Mouse (Mus musculus): ENCODE data around the gene Gpr83. TPM values are rescaled to one million over a fixed set of nuclear protein-coding genes. Genes with fewer than 3 reads are reported as not detected.

The Gpr83 gene
- polyA plus RNA-seq, 1 experiment: not detected

DNA sequence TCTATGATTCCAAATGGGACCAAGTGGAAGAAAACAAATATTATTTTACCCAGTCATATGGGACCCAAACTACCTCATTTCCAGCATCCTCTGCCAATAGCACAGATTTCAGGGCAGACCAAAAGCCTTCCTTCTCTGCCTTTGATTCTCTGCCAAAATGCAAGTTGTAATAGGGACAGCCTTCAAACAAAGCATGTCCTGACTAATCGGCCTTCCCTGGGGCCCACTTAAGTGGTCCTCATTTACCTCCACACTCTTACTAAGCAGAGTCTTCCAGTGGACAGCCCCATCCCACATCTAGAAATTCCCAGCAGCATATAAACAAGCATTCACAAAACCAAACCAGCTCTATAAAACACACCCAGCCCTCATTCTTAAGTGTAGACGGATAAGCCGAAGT lies 37.1 kb downstream of the Gpr83 start:
- Histone ChIP-seq H3K36me3 (ENCODE audit: control insufficient read depth, insufficient read depth) (no peaks in the 10 kb centered on the region), H3ac (ENCODE audit: control insufficient read depth, insufficient read length) (no peak overlapping the region), H3K27me3 (ENCODE audit: control insufficient read depth, insufficient read depth, insufficient read length) (no peaks in the 10 kb centered on the region), H3K4me2 (ENCODE audit: low read depth) (no peak overlapping the region), H3K4me3 (no peak overlapping the region), H3K79me2 (ENCODE audit: control insufficient read depth, insufficient read depth) (no peaks in the 10 kb centered on the region)
- TF ChIP-seq MYOG (IDR thresholded peaks at IDR 0.05; ENCODE audit: control insufficient read depth in 1 of 3, insufficient read depth in 1 of 3, insufficient read length in 2 of 3, low read depth in 2 of 3) (no peak), POLR2A (IDR thresholded peaks at IDR 0.05; ENCODE audit: insufficient read length, low read depth) (no peak), USF1 (IDR thresholded peaks at IDR 0.05; ENCODE audit: low read depth) (no peak), MAX (IDR thresholded peaks at IDR 0.05; ENCODE audit: low read depth) (no peak), TCF3 (IDR thresholded peaks at IDR 0.05; ENCODE audit: insufficient read length, low read depth) (no peak), SRF (IDR thresholded peaks at IDR 0.05; ENCODE audit: control insufficient read depth, insufficient read length, low read depth) (no peak), TCF12 (IDR thresholded peaks at IDR 0.05; ENCODE audit: insufficient read depth, poor library complexity, severe bottlenecking) (no peak)

- Histone ChIP-seq H3K4me3 (no peak overlapping the region), H3K27me3 (ENCODE audit: control insufficient read depth, insufficient read depth, insufficient read length) (peaks cover 15% of the 10 kb centered on the region), H3K4me2 (ENCODE audit: low read depth) (no peak overlapping the region), H3ac (ENCODE audit: control insufficient read depth, insufficient read length) (no peak overlapping the region), H3K36me3 (ENCODE audit: control insufficient read depth, insufficient read depth) (no peaks in the 10 kb centered on the region), H3K79me2 (ENCODE audit: control insufficient read depth, insufficient read depth) (no peaks in the 10 kb centered on the region)
- no peak for TF ChIP-seq CEBPB (IDR thresholded peaks at IDR 0.05; ENCODE audit: insufficient read depth, poor library complexity, severe bottlenecking)
- no peak for TF ChIP-seq POLR2A (IDR thresholded peaks at IDR 0.05; ENCODE audit: insufficient read length, low read depth)
- no peak for TF ChIP-seq E2F4 (IDR thresholded peaks at IDR 0.05; ENCODE audit: insufficient read depth)
- TF ChIP-seq MYOG (IDR thresholded peaks at IDR 0.05; ENCODE audit: control insufficient read depth in 1 of 3, insufficient read depth in 1 of 3, insufficient read length in 2 of 3, low read depth in 2 of 3): no peak
- TF ChIP-seq MAX (IDR thresholded peaks at IDR 0.05; ENCODE audit: low read depth): no peak
- TF ChIP-seq SRF (IDR thresholded peaks at IDR 0.05; ENCODE audit: control insufficient read depth, insufficient read length, low read depth): no peak
- no peak for TF ChIP-seq TCF3 (IDR thresholded peaks at IDR 0.05; ENCODE audit: insufficient read length, low read depth)
- no peak for TF ChIP-seq USF1 (IDR thresholded peaks at IDR 0.05; ENCODE audit: low read depth)
- no peak for TF ChIP-seq POLR2AphosphoS2 (IDR thresholded peaks at IDR 0.05; ENCODE audit: insufficient read length, low read depth)
- no peak for TF ChIP-seq MYOD1 (IDR thresholded peaks at IDR 0.05; ENCODE audit: control insufficient read depth in 1 of 3, insufficient read length in 2 of 3, low read depth in 2 of 3)
- TF ChIP-seq REST (IDR thresholded peaks at IDR 0.05; ENCODE audit: insufficient read depth, insufficient read length): no peak
- TF ChIP-seq TCF12 (IDR thresholded peaks at IDR 0.05; ENCODE audit: insufficient read depth, poor library complexity, severe bottlenecking): no peak
Measured at GRCm38 (mm10) chr9:14901757-14902156, 41.7 kb downstream of the Gpr83 start.

- Histone ChIP-seq H3ac (ENCODE audit: control insufficient read depth, insufficient read length) (no peak overlapping the region), H3K79me2 (ENCODE audit: control insufficient read depth, insufficient read depth) (no peaks in the 10 kb centered on the region), H3K27me3 (ENCODE audit: control insufficient read depth, insufficient read depth, insufficient read length) (peaks cover 15% of the 10 kb centered on the region), H3K36me3 (ENCODE audit: control insufficient read depth, insufficient read depth) (no peaks in the 10 kb centered on the region), H3K4me3 (no peak overlapping the region), H3K4me2 (ENCODE audit: low read depth) (no peak overlapping the region)
- TF ChIP-seq MYOG (IDR thresholded peaks at IDR 0.05; ENCODE audit: control insufficient read depth in 1 of 3, insufficient read depth in 1 of 3, insufficient read length in 2 of 3, low read depth in 2 of 3) (no peak), POLR2A (IDR thresholded peaks at IDR 0.05; ENCODE audit: insufficient read length, low read depth) (no peak), MAX (IDR thresholded peaks at IDR 0.05; ENCODE audit: low read depth) (no peak), MYOD1 (IDR thresholded peaks at IDR 0.05; ENCODE audit: control insufficient read depth in 1 of 3, insufficient read length in 2 of 3, low read depth in 2 of 3) (no peak), SRF (IDR thresholded peaks at IDR 0.05; ENCODE audit: control insufficient read depth, insufficient read length, low read depth) (no peak), REST (IDR thresholded peaks at IDR 0.05; ENCODE audit: insufficient read depth, insufficient read length) (no peak), TCF3 (IDR thresholded peaks at IDR 0.05; ENCODE audit: insufficient read length, low read depth) (no peak)
Measured at GRCm38 (mm10) chr9:14902416-14902815, 42.4 kb downstream of the Gpr83 start.

GRCm38 (mm10) chr9:14903006-14903405 lies 43.0 kb downstream of the Gpr83 start:
- Histone ChIP-seq H3K27me3 (ENCODE audit: control insufficient read depth, insufficient read depth, insufficient read length) (peaks cover 19% of the 10 kb centered on the region), H3K4me3 (no peak overlapping the region), H3K36me3 (ENCODE audit: control insufficient read depth, insufficient read depth) (no peaks in the 10 kb centered on the region), H3K79me2 (ENCODE audit: control insufficient read depth, insufficient read depth) (no peaks in the 10 kb centered on the region), H3K4me2 (ENCODE audit: low read depth) (no peak overlapping the region), H3ac (ENCODE audit: control insufficient read depth, insufficient read length) (no peak overlapping the region)
- TF ChIP-seq SRF (IDR thresholded peaks at IDR 0.05; ENCODE audit: control insufficient read depth, insufficient read length, low read depth) (no peak), E2F4 (IDR thresholded peaks at IDR 0.05; ENCODE audit: insufficient read depth) (no peak), MYOD1 (IDR thresholded peaks at IDR 0.05; ENCODE audit: control insufficient read depth in 1 of 3, insufficient read length in 2 of 3, low read depth in 2 of 3) (no peak), CEBPB (IDR thresholded peaks at IDR 0.05; ENCODE audit: insufficient read depth, poor library complexity, severe bottlenecking) (no peak), REST (IDR thresholded peaks at IDR 0.05; ENCODE audit: insufficient read depth, insufficient read length) (no peak), TCF3 (IDR thresholded peaks at IDR 0.05; ENCODE audit: insufficient read length, low read depth) (no peak), MYOG (IDR thresholded peaks at IDR 0.05; ENCODE audit: control insufficient read depth in 1 of 3, insufficient read depth in 1 of 3, insufficient read length in 2 of 3, low read depth in 2 of 3) (no peak), POLR2A (IDR thresholded peaks at IDR 0.05; ENCODE audit: insufficient read length, low read depth) (no peak), MAX (IDR thresholded peaks at IDR 0.05; ENCODE audit: low read depth) (no peak), POLR2AphosphoS2 (IDR thresholded peaks at IDR 0.05; ENCODE audit: insufficient read length, low read depth) (no peak), TCF12 (IDR thresholded peaks at IDR 0.05; ENCODE audit: insufficient read depth, poor library complexity, severe bottlenecking) (no peak), USF1 (IDR thresholded peaks at IDR 0.05; ENCODE audit: low read depth) (no peak)
